Mouse (Mus musculus): Measurements from ENCODE around the gene Ttll5. TPM values are rescaled to one million over a fixed set of nuclear protein-coding genes. Genes with fewer than 3 reads are reported as not detected.

Ttll5 gene
- total and polyA plus RNA-seq, 2 experiments from 2014 or later: 10.4 to 23.9 TPM

DNA sequence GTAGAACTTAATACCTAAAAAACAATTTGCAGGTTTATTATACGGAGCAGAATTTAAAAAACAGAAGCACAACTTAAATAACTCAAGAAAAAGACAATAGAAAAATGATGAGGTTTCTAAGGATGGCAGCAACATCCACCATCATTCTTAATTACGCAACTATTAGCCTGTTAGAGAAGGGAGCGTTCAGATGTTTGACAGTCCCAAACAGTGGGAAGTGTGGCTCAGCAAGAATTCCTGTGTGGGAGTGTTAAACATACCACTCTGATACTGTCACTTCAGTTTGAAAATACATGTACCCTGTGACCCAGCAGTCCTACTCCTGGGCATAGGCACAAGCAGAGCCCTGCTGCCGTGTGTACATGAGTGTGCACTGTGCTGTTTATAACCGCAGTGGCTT lies 112.9 kb downstream of the Ttll5 start:
- H3K4me3 ChIP-seq (ENCODE audit: low read length): no peak overlapping the region
- no peaks in the 10 kb centered on the region for H3K9me3 ChIP-seq (ENCODE audit: low read length)
- H3K27me3 ChIP-seq (ENCODE audit: insufficient read depth, low read length): no peaks in the 10 kb centered on the region
- DNase-seq (ENCODE audit: low spot score) (no peak), ATAC-seq (no peak)
- H3K4me1 ChIP-seq (ENCODE audit: insufficient read depth, low read length): no peaks in the 10 kb centered on the region
- no peak overlapping the region for H3K9ac ChIP-seq (replicated peaks; ENCODE audit: low read length)
- TF ChIP-seq CTCF (IDR thresholded peaks at IDR 0.05; ENCODE audit: low read depth): no peak
- no peak overlapping the region for H3K27ac ChIP-seq
- WGBS: 91% methylated on average over 5 of the region's 5 CpGs
- no peak overlapping the region for H3K4me2 ChIP-seq (ENCODE audit: low read depth, low read length)
- no peaks in the 10 kb centered on the region; the same call in 1 of the 2 replicates for H3K36me3 ChIP-seq (ENCODE audit: insufficient read depth, low read length)

DNA sequence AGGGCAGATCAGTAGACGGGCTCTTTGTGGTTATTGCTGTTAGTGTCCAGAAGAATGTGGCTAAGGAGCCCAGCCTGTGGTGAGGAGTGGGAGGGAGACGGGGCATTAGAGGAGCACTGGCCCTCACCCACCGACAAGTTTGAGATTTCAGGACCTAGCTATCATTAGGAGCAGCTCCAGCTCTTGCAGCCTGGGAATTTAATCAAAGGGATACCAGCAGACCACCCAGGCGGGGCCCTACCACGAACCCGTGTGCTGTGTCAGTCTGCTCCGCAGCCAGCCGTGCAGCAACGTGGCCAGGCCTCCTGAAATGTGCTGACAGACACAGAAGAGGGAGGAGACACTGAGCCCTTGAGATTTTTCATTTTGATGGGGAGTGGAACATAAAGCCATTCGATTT lies 119.0 kb downstream of the Ttll5 start:
- 60% methylated on average over 10 of the region's 10 CpGs for WGBS
- H3K36me3 ChIP-seq (ENCODE audit: insufficient read depth, low read length): no peaks in the 10 kb centered on the region; the same call in 1 of the 2 replicates
- DNase-seq (ENCODE audit: low spot score): no peak
- TF ChIP-seq CTCF (IDR thresholded peaks at IDR 0.05; ENCODE audit: low read depth): no peak
- no peaks in the 10 kb centered on the region for H3K9me3 ChIP-seq (ENCODE audit: low read length)
- no peak for ATAC-seq
- no peaks in the 10 kb centered on the region for H3K27me3 ChIP-seq (ENCODE audit: insufficient read depth, low read length)
- no peak overlapping the region for H3K4me3 ChIP-seq (ENCODE audit: low read length)
- no peak overlapping the region for H3K4me2 ChIP-seq (ENCODE audit: low read depth, low read length)
- H3K4me1 ChIP-seq (ENCODE audit: insufficient read depth, low read length): no peaks in the 10 kb centered on the region
- H3K27ac ChIP-seq: no peak overlapping the region
- H3K9ac ChIP-seq (replicated peaks; ENCODE audit: low read length): no peak overlapping the region

DNA sequence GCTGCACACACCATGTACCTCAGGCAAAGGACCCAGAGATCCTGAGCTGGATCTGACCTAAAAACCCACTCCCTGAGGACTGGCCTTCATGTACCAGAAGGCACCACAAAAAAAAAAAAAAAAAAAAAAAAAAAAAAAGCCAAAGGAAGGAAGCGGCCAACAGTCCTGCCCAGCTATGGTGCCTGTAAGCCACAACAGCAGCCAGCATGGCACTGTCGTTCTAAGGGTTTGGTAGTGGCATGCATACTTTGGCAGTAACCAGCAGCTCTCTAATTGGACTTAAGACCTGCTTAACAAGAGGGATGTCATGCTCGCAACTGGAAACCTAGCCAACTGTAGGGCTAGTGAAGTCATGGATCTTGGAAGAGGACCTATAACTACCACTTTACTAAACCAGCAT lies 120.0 kb downstream of the Ttll5 start:
- no peaks in the 10 kb centered on the region for H3K9me3 ChIP-seq (ENCODE audit: low read length)
- H3K4me3 ChIP-seq (ENCODE audit: low read length): no peak overlapping the region
- no peak overlapping the region for H3K27ac ChIP-seq
- no peaks in the 10 kb centered on the region; the same call in 1 of the 2 replicates for H3K36me3 ChIP-seq (ENCODE audit: insufficient read depth, low read length)
- WGBS: 89% methylated on average over 3 of the region's 3 CpGs
- H3K27me3 ChIP-seq (ENCODE audit: insufficient read depth, low read length): no peaks in the 10 kb centered on the region
- TF ChIP-seq CTCF (IDR thresholded peaks at IDR 0.05; ENCODE audit: low read depth): no peak
- no peaks in the 10 kb centered on the region for H3K4me1 ChIP-seq (ENCODE audit: insufficient read depth, low read length)
- no peak overlapping the region for H3K9ac ChIP-seq (replicated peaks; ENCODE audit: low read length)
- no peak overlapping the region for H3K4me2 ChIP-seq (ENCODE audit: low read depth, low read length)
- no peak for ATAC-seq
- DNase-seq (ENCODE audit: low spot score): no peak

- Histone ChIP-seq H3K4me3 (ENCODE audit: low read length) (no peak overlapping the region), H3K9me3 (ENCODE audit: low read length) (no peaks in the 10 kb centered on the region), H3K27ac (no peak overlapping the region), H3K36me3 (ENCODE audit: insufficient read depth, low read length) (no peaks in the 10 kb centered on the region), H3K9ac (replicated peaks; ENCODE audit: low read length) (no peak overlapping the region), H3K4me1 (ENCODE audit: insufficient read depth, low read length) (no peaks in the 10 kb centered on the region), H3K27me3 (ENCODE audit: insufficient read depth, low read length) (no peaks in the 10 kb centered on the region), H3K4me2 (ENCODE audit: low read depth, low read length) (no peak overlapping the region)
- no peak for ATAC-seq
- no peak for DNase-seq (ENCODE audit: low spot score)
- TF ChIP-seq CTCF (IDR thresholded peaks at IDR 0.05; ENCODE audit: low read depth): no peak
- 95% methylated on average over 4 of the region's 4 CpGs for WGBS
Observed at GRCm38 (mm10) chr12:85947161-85947560, 122.7 kb downstream of the Ttll5 start.

DNA sequence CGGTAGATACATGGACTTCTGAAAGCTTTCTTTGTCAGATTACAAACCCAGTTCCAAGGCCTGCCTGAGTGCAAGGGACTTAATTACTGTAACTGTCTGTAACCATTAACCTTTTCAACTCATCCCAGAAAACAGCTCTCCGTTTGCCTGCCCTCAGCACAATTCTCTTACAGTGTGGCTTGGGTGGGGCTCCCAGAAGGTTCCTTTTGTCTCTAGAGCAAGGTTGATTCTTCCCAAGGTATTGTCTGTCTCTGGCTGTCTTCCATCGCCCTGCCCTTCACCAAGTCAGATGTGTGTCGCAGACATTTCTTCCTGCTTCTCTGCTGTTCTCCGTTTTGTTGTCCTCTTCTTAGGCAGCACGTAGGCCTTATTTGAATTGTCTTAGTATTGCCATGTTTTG lies 125.2 kb downstream of the Ttll5 start:
- no peak for ATAC-seq
- no peak for TF ChIP-seq CTCF (IDR thresholded peaks at IDR 0.05; ENCODE audit: low read depth)
- 85% methylated on average over 6 of the region's 6 CpGs for WGBS
- no peak overlapping the region for H3K4me3 ChIP-seq (ENCODE audit: low read length)
- no peak overlapping the region for H3K9ac ChIP-seq (replicated peaks; ENCODE audit: low read length)
- no peak overlapping the region for H3K4me2 ChIP-seq (ENCODE audit: low read depth, low read length)
- no peak for DNase-seq (ENCODE audit: low spot score)
- H3K4me1 ChIP-seq (ENCODE audit: insufficient read depth, low read length): no peaks in the 10 kb centered on the region
- no peak overlapping the region for H3K27ac ChIP-seq
- no peaks in the 10 kb centered on the region for H3K27me3 ChIP-seq (ENCODE audit: insufficient read depth, low read length)
- no peaks in the 10 kb centered on the region for H3K36me3 ChIP-seq (ENCODE audit: insufficient read depth, low read length)
- no peaks in the 10 kb centered on the region for H3K9me3 ChIP-seq (ENCODE audit: low read length)

DNA sequence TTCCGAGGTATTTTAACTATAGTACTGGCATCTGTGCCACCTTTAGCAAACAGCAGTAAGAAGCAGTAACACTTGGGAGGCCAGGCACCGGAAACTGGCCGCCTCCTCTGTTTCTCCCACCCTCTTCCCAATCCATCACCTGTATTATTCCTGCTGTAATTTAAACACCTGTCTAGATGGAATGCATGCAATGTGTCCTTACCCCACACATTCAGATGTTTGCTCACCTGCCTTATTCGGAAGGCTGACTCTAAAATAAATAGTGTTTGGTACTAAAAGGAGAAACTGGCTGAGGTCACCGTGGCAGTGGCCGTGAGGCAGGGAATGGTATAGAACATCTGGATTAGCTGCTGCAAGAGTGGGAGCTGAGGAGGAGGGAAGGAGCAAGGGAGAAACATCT lies 125.9 kb downstream of the Ttll5 start:
- TF ChIP-seq CTCF (IDR thresholded peaks at IDR 0.05; ENCODE audit: low read depth): no peak
- 92% methylated on average over 6 of the region's 6 CpGs for WGBS
- no peak for DNase-seq (ENCODE audit: low spot score)

GRCm38 (mm10) chr12:85951036-85951435 lies 126.6 kb downstream of the Ttll5 start:
- H3K4me2 ChIP-seq (ENCODE audit: low read depth, low read length): no peak overlapping the region
- H3K4me1 ChIP-seq (ENCODE audit: insufficient read depth, low read length): no peaks in the 10 kb centered on the region
- H3K36me3 ChIP-seq (ENCODE audit: insufficient read depth, low read length): no peaks in the 10 kb centered on the region
- H3K4me3 ChIP-seq (ENCODE audit: low read length): no peak overlapping the region
- H3K9me3 ChIP-seq (ENCODE audit: low read length): no peaks in the 10 kb centered on the region
- WGBS: 90% methylated on average over 4 of the region's 4 CpGs
- H3K27me3 ChIP-seq (ENCODE audit: insufficient read depth, low read length): no peaks in the 10 kb centered on the region
- DNase-seq (ENCODE audit: low spot score) (no peak), ATAC-seq (no peak)
- H3K9ac ChIP-seq (replicated peaks; ENCODE audit: low read length): no peak overlapping the region
- no peak for TF ChIP-seq CTCF (IDR thresholded peaks at IDR 0.05; ENCODE audit: low read depth)
- H3K27ac ChIP-seq: no peak overlapping the region

More for the DNA sequence above, 125.9 kb downstream of the Ttll5 start:
- Histone ChIP-seq H3K4me1 (ENCODE audit: insufficient read depth, low read length) (no peaks in the 10 kb centered on the region), H3K27me3 (ENCODE audit: insufficient read depth, low read length) (no peaks in the 10 kb centered on the region), H3K4me3 (ENCODE audit: low read length) (no peak overlapping the region), H3K9me3 (ENCODE audit: low read length) (no peaks in the 10 kb centered on the region), H3K27ac (no peak overlapping the region), H3K4me2 (ENCODE audit: low read depth, low read length) (no peak overlapping the region), H3K9ac (replicated peaks; ENCODE audit: low read length) (no peak overlapping the region), H3K36me3 (ENCODE audit: insufficient read depth, low read length) (no peaks in the 10 kb centered on the region)
- ATAC-seq: no peak

Measured in hindbrain, postnatal 0 days (tissue).